Mouse (Mus musculus) lung, postnatal 0 days (tissue): ENCODE measurements at regions not wholly inside any gene's neighbourhood (a gene's known extent, or its start where the extent isn't known, plus 50 kb on each side); places are given as distances from the start of the nearest gene placed in this dataset.

Experiments used
- CTCF ChIP-seq: IDR thresholded peaks from 2 replicates; pipeline ENCODE4 v1.5.1; 2016; ENCODE audit warnings: antibody characterized with exemption, mild to moderate bottlenecking
- EP300 ChIP-seq: IDR thresholded peaks from 2 replicates; pipeline ENCODE4 v1.6.1; 2016; ENCODE audit warnings: antibody characterized with exemption, mild to moderate bottlenecking, control low read depth

- no peak for TF ChIP-seq CTCF
- no peak for TF ChIP-seq EP300
These were observed 89.6 kb upstream of the Arglu1 start for GRCm38 (mm10) chr8:8779931-8780330.
